Mouse (Mus musculus) testis, adult 2 months (tissue): ENCODE data around the gene Arhgef33.

ENCODE experiments used
- CTCF ChIP-seq: fragments of 200-500 bp; IDR thresholded peaks from 2 replicates; pipeline ENCODE4 v1.5.1; 2012; ENCODE audit warnings: low read depth, mild to moderate bottlenecking, inconsistent platforms, low read length, moderate library complexity; ENCODE audit not compliant: control insufficient read depth, insufficient read depth, insufficient replicate concordance
- POLR2A ChIP-seq: fragments of 200-500 bp; IDR thresholded peaks from 2 replicates; pipeline ENCODE4 v1.6.1; 2012; ENCODE audit warnings: low read depth, mild to moderate bottlenecking, inconsistent platforms, low read length, moderate library complexity; ENCODE audit not compliant: control insufficient read depth

- TF ChIP-seq CTCF (no peak), POLR2A (no peak)
These were observed 53.0 kb downstream of the Arhgef33 start for GRCm38 (mm10) chr17:80360245-80360644.
